Mouse (Mus musculus) bone marrow, adult 2 months (tissue): ENCODE measurements around the gene Zmynd11.

Experiments
- CTCF ChIP-seq: fragments of 200-500 bp; IDR thresholded peaks from 2 replicates; pipeline ENCODE4 v1.5.1; 2011; ENCODE audit warnings: low read length, control low read depth; ENCODE audit not compliant: control insufficient read depth, insufficient read depth
- POLR2A ChIP-seq: fragments of 200-500 bp; IDR thresholded peaks from 2 replicates; pipeline ENCODE4 v1.6.1; 2011; ENCODE audit warnings: low read depth, mild to moderate bottlenecking, control low read depth, low read length, borderline replicate concordance; ENCODE audit not compliant: control insufficient read depth

- TF ChIP-seq POLR2A (no peak), CTCF (no peak)
Observed at GRCm38 (mm10) chr13:9712409-9712808, 52.7 kb downstream of the Zmynd11 start.
